Mouse (Mus musculus) left cerebral cortex, postnatal 25 days (tissue): ENCODE results near the gene Myrip. TPM values are rescaled to one million over a fixed set of nuclear protein-coding genes. Genes with fewer than 3 reads are reported as not detected.

Experiments used
- DNase-seq, 2 experiments: peaks; one replicate each; pipeline ENCODE4 v3.0.0; 2022; ENCODE audit warnings: low spot score in 2 of 2, mixed read lengths in 1 of 2
- intact Hi-C: fragments of 180-260 bp; cut with DNase I; formaldehyde crosslinking; loops from one replicate; pipeline ENCODE4 v1.15.1; 2025
- total RNA-seq, 2 experiments: library from RNA; stranded (reverse); gene quantifications; 2 replicates each; pipeline ENCODE4 v1.2.3; 2021

Gene Myrip
- total RNA-seq, 2 experiments from 2014 or later = 85.6 to 92.2 TPM

- DNase-seq = peak; percentile 77 to 81
- intact Hi-C loops = loop anchor here (2.0 to 10.0 kb wide), 3 partner anchors 62 to 356 kb away; partner anchors contain the start of gene Myrip
Measured at GRCm38 (mm10) chr9:120496691-120497090, 195.4 kb downstream of the Myrip start.

GRCm38 (mm10) chr9:120497983-120498382 lies 196.7 kb downstream of the Myrip start:
- no peak for DNase-seq
- intact Hi-C loops = loop anchor here (2.0 to 10.0 kb wide), 3 partner anchors 63 to 357 kb away; partner anchors contain the start of gene Myrip

GRCm38 (mm10) chr9:120501191-120501902 lies 200.0 kb downstream of the Myrip start:
- DNase-seq = no peak
- intact Hi-C loops = loop anchor here (1.0 kb wide), 1 partner anchor 90 kb away; no protein-coding TSS in a partner anchor

GRCm38 (mm10) chr9:120502013-120502412 lies 200.7 kb downstream of the Myrip start:
- intact Hi-C loops = loop anchor here (1.0 kb wide), 2 partner anchors 69 to 84 kb away; partner anchors contain the start of gene Rpl14
- DNase-seq = peak; percentile 81

GRCm38 (mm10) chr9:120504423-120504822 lies 203.1 kb downstream of the Myrip start:
- intact Hi-C loops = no loop called here

GRCm38 (mm10) chr9:120511781-120512180 lies 210.5 kb downstream of the Myrip start:
- intact Hi-C loops = no loop called here
- no peak for DNase-seq

More at GRCm38 (mm10) chr9:120504423-120504822, 203.1 kb downstream of the Myrip start:
- no peak for DNase-seq

- intact Hi-C loops = no loop called here
Measured at GRCm38 (mm10) chr9:120516720-120517119, 215.4 kb downstream of the Myrip start.

GRCm38 (mm10) chr9:120518946-120519345 lies 217.6 kb downstream of the Myrip start:
- intact Hi-C loops = no loop called here

More at GRCm38 (mm10) chr9:120516720-120517119, 215.4 kb downstream of the Myrip start:
- no peak for DNase-seq

GRCm38 (mm10) chr9:120519469-120520125 lies 218.3 kb downstream of the Myrip start:
- peak; percentile 36 to 83 for DNase-seq
- intact Hi-C loops = no loop called here

More at GRCm38 (mm10) chr9:120518946-120519345, 217.6 kb downstream of the Myrip start:
- no peak for DNase-seq

GRCm38 (mm10) chr9:120521161-120521560 lies 219.8 kb downstream of the Myrip start:
- no peak for DNase-seq
- intact Hi-C loops = no loop called here

Other genes starting within 250 kb of the Myrip start
- gene Cx3cr1, start 231.6 kb upstream of the Myrip start, total RNA-seq = 10 to 100 TPM; 33.5 to 33.7 TPM
- gene Ccr8, start 209.4 kb upstream of the Myrip start, total RNA-seq = not detected
- gene Slc25a38, start 191.1 kb upstream of the Myrip start, total RNA-seq = 10 to 100 TPM; 26.0 to 27.6 TPM
- 100 to 1,000 TPM; 397 to 401 TPM for gene Rpsa, start 173.8 kb upstream of the Myrip start, total RNA-seq
- gene Mobp, start 151.8 kb upstream of the Myrip start, total RNA-seq = 100 to 1,000 TPM; 294 to 388 TPM
- gene Eif1b, start 190.7 kb downstream of the Myrip start, total RNA-seq = 100 to 1,000 TPM; 160 to 173 TPM
- 1 to 10 TPM; 4.5 to 8.5 TPM for gene Entpd3, start 238.3 kb downstream of the Myrip start, total RNA-seq